Mouse (Mus musculus): ENCODE measurements around the gene Cd180.
"Not testable (repeated sequence)": the region's sequence is repeated elsewhere in the genome, so short reads cannot be mapped to it uniquely, and the experiment has no call there.

The Cd180 gene

DNA sequence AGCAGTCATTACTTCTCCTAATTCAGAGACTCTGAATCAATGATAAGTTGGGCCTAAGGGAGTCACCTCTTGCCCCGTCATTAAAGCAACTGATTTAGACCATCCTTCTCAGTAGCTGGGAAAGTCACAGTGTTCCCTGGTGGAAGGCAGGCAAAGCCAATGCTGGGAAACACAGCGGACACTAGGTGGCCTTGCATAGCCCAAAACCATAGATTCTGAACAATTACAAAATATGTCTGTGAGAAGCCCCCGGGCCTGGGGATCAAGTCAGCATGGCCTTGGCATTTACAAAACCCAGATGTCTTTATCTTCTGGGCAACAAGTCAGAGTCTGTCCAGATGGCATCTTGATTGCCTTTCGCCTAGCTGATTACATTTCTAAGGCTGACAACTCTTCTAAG is 8.5 kb upstream of the Cd180 start:
- DNase-seq = no peak

DNA sequence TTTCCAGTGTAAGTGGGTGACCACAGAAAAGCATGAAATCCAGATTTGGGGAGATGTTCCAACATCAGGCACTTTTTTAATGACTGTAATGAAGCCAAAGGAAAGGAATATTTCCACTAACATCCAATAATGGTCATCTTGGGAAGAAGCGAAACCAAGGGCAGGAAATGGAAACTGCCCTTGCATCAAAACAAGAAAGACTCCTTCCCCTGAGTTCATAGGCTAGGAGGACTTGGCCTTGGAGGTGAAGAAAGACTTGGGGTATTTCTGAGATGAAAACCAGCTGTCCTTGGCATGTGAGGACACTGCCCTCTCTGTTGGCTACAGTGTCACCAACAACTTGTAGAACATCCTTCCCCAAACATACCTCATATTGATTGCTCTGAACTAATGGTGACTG is 5.2 kb upstream of the Cd180 start:
- DNase-seq = no peak

DNA sequence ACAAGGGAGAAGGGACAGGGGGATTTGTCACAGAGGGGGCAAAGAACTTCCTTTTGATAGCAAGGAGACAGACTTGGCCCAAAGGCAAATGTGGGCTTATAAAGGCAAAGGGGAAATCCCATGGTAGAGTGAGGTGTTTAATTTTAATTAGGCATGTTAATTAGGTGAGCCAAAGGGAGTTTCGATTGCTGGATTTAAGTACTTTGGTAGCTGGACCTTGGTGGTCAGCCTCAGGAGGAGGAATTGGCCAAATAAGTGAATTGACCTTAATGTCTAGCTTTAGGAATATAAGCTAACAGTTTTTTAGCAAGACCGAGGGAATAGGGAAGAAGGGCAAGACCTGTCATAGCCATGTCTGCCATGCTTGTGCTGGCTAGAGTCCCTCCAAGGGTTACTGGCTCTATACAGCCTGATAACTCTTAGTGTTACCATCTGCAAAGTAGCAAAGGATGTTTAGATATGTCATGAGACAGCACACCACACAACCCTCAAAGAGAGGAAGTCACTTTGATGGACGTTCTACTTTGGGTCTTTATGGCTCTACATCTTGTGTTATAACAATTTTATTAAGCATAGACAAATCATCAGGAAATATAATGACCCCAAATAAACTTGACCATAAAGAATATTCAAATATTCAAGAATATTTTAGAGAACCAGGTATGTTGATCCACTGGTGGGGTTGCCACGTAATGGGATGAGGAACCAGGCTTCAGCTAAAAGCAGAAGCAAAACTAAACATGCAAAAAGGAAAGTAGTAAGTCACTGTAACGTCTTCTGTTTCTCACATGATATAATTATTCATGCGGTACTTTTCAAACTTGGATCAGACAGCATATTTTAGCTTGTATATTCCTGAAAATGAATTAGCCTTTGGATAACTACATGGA is 3.9 kb upstream of the Cd180 start:
- DNase-seq = no peak

GRCm38 (mm10) chr13:102690184-102690583 is 3.2 kb upstream of the Cd180 start:
- no peak for DNase-seq

- no peak for DNase-seq
Observed at GRCm38 (mm10) chr13:102691408-102692150, 1.8 kb upstream of the Cd180 start.

DNA sequence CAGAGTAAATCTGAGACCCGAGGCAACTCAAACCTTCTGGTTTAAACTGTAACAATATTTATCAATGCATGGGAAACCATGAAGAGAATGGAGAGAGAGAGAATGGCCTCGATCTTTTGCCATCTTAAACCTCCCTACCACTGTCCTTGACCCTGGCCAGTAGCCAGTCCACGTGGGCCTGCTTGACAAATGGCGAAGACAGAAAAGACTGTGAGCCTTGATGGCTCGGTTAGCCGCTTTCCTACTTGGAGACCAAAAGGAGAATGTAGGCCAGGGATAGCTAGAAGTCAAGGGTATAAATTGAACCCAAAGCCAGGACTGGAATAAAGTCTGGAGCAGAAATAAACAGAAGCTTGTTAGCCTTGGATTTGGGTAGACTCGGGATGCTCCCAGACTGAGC is 796 bp downstream of the Cd180 start:
- DNase-seq = no peak

DNA sequence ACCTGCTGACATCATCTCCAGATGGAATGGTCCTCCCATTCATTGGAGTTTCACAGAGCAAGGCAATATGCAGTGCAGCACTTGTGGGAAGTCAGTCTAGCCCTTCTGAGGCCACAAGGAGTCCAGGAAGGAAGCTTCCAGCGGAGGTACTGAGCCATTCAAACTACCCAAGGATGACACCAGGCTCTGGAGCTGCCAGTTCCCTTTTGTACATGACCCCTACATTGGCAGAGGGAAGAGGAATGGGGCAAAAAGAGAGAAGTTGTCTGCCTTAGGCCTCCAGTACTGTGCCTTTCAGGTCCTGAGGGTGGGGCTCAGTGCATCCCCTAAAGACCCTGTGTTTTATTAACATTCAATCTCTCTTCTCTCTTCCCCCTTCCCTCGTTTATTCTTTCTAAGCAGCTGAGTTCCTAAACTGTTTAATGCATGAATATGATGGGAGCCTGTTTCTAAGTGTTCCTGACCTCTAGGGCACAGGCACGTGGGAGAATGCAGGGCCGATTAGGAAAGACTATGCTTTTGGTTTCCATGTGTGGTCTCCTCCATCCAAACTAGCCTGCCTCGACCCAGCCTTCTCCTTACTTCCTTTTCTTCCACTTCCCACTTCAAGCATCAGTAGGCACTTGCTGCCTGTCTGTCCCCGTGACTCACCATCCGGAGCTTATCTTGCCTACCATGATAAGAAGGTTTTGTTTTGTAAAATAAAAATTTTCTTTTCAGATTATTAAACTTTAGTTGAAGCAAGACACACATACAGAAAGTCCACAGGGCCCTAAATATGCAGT is 2.0 kb downstream of the Cd180 start:
- no peak for DNase-seq

- no peak for DNase-seq
Observed at GRCm38 (mm10) chr13:102698335-102698734, 5.0 kb downstream of the Cd180 start.

DNA sequence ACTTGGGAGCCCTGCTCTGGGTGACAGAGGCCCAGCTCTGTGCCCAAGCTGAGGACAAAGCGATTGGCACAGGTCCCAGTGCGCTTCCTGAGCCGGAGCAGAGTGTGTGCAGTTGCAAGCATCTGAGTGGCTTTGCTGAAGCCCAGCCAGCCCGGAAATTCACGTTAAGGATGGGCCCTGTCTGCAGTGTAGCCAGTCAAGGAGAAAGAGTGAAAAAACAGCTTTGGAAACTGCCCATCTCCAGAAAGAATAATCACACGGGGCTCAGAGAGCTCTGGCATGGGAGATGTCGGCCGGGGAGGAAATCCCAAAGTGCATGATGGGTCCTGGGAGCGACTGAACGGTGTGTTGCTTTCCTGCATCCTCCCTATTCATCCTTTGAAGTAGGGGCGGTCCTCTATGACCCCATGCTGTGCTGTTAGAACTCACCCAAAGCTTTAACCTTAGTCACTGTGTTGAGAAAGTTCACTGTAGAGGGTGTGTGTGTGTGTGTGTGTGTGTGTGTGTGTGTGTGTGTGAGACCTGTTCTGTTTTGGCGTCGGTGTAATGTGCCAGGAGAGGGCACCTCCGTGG is 5.5 kb downstream of the Cd180 start:
- peak; percentile 22 for DNase-seq

GRCm38 (mm10) chr13:102700176-102700575 is 6.8 kb downstream of the Cd180 start:
- DNase-seq = no peak

DNA sequence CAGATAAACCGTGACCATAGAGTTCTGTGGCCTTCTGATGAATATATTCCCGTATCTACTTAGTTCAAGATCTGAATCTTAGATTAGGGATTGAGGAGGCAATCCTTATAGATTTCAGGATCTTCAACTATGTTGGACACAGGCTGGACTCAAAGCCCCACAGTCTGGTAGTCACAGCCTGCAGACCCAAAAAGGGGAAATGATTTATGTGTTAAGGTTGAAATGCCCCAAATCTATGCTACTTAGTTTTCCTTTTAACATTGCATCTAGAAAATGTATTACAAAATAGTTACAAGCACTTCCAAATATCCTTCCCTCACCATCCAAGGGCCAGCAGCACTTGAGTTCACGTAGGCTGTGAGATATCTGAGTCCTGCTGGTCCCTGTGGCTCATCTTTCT is 7.4 kb downstream of the Cd180 start:
- no peak for DNase-seq

DNA sequence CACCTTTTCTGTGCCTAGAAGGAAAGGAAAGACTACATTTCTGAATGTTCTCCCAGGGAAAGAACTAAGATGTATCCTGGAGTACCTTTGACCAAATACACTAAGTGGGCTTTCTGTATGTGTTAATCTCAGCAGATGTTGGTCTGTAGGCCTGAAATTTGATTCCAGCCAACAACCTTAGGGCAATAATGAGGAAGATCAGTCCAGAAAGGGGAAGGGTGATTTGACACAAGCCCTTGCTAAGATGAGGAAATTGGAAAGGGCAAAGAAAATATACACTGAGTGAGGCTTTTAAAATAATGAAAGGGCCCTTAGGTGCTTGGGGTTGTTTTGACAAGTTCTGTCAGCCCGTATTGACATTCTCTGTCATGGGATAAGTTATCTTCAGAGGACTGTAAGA is 23.6 kb downstream of the Cd180 start:
- no peak for DNase-seq

- no peak for DNase-seq
Observed at GRCm38 (mm10) chr13:102725416-102725815, 32.1 kb downstream of the Cd180 start.

DNA sequence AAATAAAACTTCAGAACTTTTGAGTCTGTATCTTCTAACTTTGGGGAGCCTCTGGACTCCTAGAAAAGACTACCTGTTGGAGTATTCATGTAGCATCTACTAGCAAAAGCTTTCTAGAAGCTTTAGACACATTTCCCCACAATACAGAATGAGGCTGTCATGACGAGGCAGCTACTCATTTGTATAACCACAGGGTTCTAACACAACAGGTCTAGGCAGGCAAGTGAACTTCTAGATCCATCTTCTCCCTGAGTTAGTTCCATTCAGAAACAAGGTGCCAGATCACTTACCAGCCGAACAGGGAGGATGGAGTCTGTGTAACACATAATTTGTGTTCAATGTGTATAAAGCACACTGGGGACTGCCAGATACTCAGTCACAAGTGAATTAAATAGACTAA is 32.5 kb downstream of the Cd180 start:
- DNase-seq = no peak

- no peak for DNase-seq
Observed at GRCm38 (mm10) chr13:102726876-102727275, 33.5 kb downstream of the Cd180 start.

- no peak for DNase-seq
Observed at GRCm38 (mm10) chr13:102728035-102728434, 34.7 kb downstream of the Cd180 start.

DNA sequence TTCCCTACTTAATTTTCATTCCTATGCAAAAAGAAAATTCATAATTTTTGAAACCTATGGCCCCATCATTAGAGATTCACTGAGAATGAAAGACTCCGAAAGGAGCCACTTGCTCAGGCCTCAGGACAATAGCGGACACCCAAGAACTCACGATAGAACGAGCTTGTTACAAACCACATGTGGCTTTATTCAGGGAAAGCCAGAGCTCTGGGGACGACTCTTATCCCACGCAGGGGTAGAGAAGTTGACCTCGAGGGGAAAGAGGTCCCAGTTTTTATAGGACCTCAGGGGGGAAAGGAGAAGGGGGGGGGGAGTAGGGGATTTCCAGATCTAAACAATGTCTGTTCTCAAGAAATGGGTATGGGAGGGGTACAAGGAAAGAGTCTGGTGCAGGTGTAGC is 35.6 kb downstream of the Cd180 start:
- DNase-seq = not testable (repeated sequence)

- DNase-seq = no peak
Observed at GRCm38 (mm10) chr13:102733063-102733462, 39.7 kb downstream of the Cd180 start.

DNA sequence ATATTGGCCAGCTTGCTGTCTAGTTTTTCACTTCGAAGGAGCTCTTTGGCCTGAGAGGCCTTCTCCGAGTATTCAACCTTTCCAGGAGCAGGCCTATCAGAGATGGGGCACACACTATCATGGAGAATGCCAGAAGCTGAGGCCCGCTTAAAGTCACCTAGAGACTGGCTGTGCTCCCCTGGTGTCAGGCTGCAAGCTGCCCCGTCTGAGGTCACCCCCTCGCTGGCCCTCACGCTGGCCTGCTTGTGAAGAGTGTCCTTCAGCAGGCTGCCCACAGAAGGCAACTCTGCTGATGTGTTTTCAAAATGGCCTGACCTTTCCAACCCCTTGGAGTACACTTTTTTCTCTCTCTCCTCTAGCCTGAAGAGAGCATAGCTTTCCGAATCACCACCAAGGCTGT is 44.5 kb downstream of the Cd180 start:
- DNase-seq = no peak

DNA sequence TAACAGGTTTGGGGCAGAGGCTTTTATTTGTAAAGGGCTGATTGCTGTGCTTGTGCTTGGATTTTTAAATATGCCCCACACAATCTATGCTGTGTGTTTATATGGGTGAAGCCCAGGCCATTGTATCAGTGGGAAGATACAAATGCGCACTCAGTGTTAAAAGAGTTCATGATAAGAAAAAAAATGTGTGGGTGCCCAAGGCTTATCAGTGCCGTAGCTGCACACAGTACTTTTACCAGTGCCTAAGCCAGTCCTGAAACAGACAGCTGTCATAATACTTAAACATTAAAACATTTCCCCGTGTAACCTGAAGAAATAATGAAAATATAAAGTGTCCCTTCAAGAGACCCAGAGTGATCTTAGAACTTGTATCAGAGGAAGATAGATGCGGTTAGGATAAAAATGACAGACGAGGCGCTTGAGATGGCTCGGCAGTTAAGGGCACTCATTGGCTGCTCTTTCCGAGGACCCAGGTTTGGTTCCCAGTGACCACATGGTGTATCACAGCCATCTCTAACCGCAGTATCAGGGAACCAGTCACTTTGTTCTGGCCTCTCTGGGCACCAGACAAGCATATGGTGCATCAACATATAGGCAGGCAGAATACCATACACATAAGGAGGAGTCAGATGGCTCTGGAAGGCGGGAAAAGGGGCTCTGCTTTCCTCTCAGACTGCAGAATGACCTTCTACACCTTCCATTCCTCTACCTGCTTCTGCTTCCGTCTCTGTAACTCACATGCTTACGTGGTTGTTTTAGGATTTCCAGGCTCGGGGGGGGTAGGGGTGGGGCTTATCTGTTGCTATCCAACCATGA is 46.6 kb downstream of the Cd180 start:
- no peak for DNase-seq

DNA sequence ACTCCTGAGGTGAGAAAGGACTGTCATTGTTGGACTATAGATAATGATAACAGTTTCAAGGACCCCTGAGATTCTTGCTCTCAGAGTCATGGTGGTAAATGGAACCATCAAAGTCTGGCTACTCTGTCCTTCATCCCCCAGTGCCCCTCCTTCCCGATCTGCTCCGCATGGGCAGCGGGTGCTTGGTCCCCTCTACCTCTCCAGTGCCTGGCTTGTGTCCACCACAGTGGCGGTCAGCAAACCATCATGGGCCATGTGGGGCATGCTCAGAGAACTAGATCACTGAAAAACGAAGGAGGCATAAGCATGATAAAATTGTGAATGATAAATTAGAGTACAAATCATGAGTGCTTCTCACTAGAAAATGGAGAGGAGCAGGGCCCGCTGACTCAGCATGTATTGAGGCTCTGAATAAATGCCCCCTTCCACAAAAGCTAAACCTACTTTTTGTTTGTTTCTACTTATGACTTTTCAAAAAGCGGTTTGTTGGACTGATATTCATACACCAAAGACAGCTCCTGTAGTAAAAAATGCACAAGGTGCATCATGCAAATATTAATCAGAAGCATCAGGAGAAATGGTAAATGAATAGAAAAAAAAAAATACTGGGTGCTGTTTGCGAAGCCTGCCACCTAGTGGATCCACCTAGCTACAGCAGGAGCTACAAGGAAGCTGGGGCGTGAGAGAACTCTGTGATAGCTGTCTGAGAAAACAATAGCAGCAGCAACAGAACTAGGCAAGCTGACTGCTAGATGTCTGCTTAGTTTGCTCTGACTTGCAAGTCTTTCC is 51.3 kb downstream of the Cd180 start:
- peak; percentile 20 for DNase-seq

DNA sequence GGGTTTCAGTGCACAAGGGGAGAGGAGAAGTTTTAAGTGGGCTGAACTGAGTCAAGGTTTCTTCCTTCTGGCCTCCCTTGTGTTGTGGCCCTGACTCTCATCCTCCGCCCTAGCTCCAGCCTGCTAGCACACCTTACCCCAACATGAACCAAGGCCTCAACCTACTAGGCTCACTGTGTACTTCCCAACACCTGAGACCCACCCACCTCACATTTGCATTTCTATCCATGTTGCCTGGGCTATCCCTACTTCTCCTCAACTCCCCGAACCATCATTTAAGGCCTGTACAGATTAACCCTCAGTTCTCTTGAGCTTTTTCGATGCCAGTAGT is 51.9 kb downstream of the Cd180 start:
- DNase-seq = no peak

Measured in cerebellum, adult 9-11 months (tissue).